Mouse (Mus musculus) heart, postnatal 0 days (tissue): ENCODE measurements at regions not wholly inside any gene's neighbourhood (a gene's known extent, or its start where the extent isn't known, plus 50 kb on each side); places are given as distances from the start of the nearest gene placed in this dataset.

Source experiments
- CTCF ChIP-seq: IDR thresholded peaks from 2 replicates; pipeline ENCODE4 v1.5.1; 2016; ENCODE audit warnings: antibody characterized with exemption, control low read depth, low read depth
- EP300 ChIP-seq: IDR thresholded peaks from 2 replicates; pipeline ENCODE4 v1.6.1; 2016; ENCODE audit warnings: antibody characterized with exemption, low read depth

DNA sequence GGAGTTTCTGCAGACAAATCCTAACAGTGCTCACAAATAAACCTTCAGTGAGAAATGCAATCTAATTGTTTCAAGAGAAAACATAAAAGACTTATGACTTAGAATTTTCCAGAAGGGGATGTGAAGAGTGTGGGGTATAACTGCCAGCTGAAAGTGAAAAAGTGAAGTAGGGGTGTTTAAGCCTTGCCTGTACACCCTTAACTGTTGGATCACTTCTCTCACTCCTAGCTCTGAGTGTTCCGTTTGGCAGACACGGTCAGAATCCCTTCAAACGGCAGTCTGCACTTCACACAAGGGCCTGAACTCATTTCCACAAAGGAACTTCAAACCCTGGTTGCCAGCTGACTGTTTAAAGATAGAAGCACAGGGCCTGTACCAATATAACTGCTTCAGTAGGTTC, 101.2 kb upstream of the Mpp6 start:
- TF ChIP-seq EP300: no peak
- no peak for TF ChIP-seq CTCF
